Mouse (Mus musculus) neutrophil, adult 59 days (primary cell): ENCODE measurements around the gene 1500015O10Rik. TPM values are rescaled to one million over a fixed set of nuclear protein-coding genes. Genes with fewer than 3 reads are reported as not detected.

Experiments
- total RNA-seq, 2 experiments: library from RNA; stranded (reverse); gene quantifications; 1 replicate in 1 of 2; 2 replicates in 1 of 2; pipeline ENCODE4 v1.2.4; 2023

1500015O10Rik gene
- not detected for total RNA-seq

GRCm38 (mm10) chr1:43730491-43730924 lies at the start of gene 1500015O10Rik:
Gene 1500015O10Rik, plus strand, starts transcription at chr1:43730602.

Other genes with a start within 250 kb of the 1500015O10Rik start
- gene Uxs1, start 97.2 kb downstream of the 1500015O10Rik start, total RNA-seq, result 10 to 100 TPM; 12.6 to 19.2 TPM
- gene Tpp2, start 203.0 kb downstream of the 1500015O10Rik start, total RNA-seq, result 10 to 100 TPM; 40.6 to 44.3 TPM